ENCODE assay signal across 9 mouse cellular contexts in the genomic region with DNA sequence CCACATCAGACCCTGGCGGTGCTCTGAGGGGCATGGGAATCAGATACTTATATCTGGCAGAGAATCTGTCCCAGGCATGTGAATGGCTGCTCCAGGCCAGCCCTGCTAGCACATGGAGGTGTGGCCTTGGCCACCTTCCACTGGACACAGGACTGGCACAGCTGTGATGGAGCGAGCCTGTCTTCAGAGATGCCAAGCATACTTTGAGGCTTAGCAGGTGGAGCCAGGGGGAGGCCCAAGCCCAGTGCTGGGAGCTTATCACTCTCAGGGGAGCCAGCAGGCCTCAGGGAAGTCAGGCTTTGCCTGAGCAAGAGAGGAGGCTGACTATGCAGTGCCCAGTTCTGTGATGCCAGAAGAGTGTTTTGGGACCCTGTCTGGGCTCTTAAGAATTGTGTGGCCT. TPM values are rescaled to one million over a fixed set of nuclear protein-coding genes. Genes with fewer than 3 reads are reported as not detected.
DNase-seq lines count a peak whose midpoint lies in the region; ATAC-seq lines count a peak whose summit lies in the region.
"Had no signal": no experiment of that assay in that cellular context is flagged by ENCODE, and none has a peak within 500 bp of the region (broad histone marks: within the 10 kb centered on the region; RNA-seq: fewer than 3 reads in every experiment).

No protein-coding gene starts in this region.

- no peak for ATAC-seq in midbrain, embryonic 11.5 days (ENCODE audit: low FRiP score)
- ATAC-seq in midbrain, embryonic 16.5 days, result no peak

- no peaks in the 10 kb centered on the region for H3K9me3 ChIP-seq in midbrain, embryonic 11.5 days (ENCODE audit: control insufficient read depth, low read length)
- no peaks in the 10 kb centered on the region for H3K9me3 ChIP-seq in midbrain, embryonic 16.5 days (replicated peaks; ENCODE audit: control insufficient read depth, low read length, poor library complexity, severe bottlenecking)
- H3K9me3 ChIP-seq: hindbrain, embryonic 15.5 days had no signal

- no peak overlapping the region for H3K27ac ChIP-seq in midbrain, embryonic 11.5 days (ENCODE audit: low read depth, low read length)
- H3K27ac ChIP-seq in midbrain, embryonic 16.5 days (ENCODE audit: low read length), result no peak overlapping the region
- H3K27ac ChIP-seq: hindbrain, embryonic 15.5 days had no signal

- H3K4me2 ChIP-seq in midbrain, embryonic 11.5 days, result no peak overlapping the region
- no peak overlapping the region for H3K4me2 ChIP-seq in midbrain, embryonic 16.5 days (ENCODE audit: low read length)
- H3K4me2 ChIP-seq: hindbrain, embryonic 15.5 days had no signal

- peak; percentile 75 for DNase-seq in midbrain, embryonic 11.5 days (ENCODE audit: low spot score, missing footprints)
- DNase-seq in cerebellum, postnatal 36 days, result peak; percentile 32 to 41
- DNase-seq in heart, postnatal 14 days, result peak; percentile 67 to 83
- peak; percentile 74 for DNase-seq in lung, postnatal 25 days (ENCODE audit: low spot score)
- DNase-seq in right cerebral cortex, postnatal 10 days (ENCODE audit: low spot score in 2 of 2), result no peak
- no peak for DNase-seq in yolk sac, embryonic 10.5 days (ENCODE audit: low spot score)
- no peak for DNase-seq in left cerebral cortex, adult 9 months (ENCODE audit: low spot score in 2 of 2)

- WGBS in midbrain, embryonic 11.5 days, result 87% methylated on average over 2 of the region's 2 CpGs
- WGBS in midbrain, embryonic 16.5 days, result 82% methylated on average over 2 of the region's 2 CpGs

- H3K9ac ChIP-seq in midbrain, embryonic 11.5 days (ENCODE audit: low read length), result no peak overlapping the region
- H3K9ac ChIP-seq in midbrain, embryonic 16.5 days (ENCODE audit: low read depth, low read length), result no peak overlapping the region
- H3K9ac ChIP-seq: hindbrain, embryonic 15.5 days had no signal

- no peaks in the 10 kb centered on the region for H3K36me3 ChIP-seq in midbrain, embryonic 11.5 days (ENCODE audit: control insufficient read depth, insufficient read depth, low read length)
- no peaks in the 10 kb centered on the region for H3K36me3 ChIP-seq in midbrain, embryonic 16.5 days (ENCODE audit: control insufficient read depth, insufficient read depth, low read length)
- H3K36me3 ChIP-seq: hindbrain, embryonic 15.5 days had no signal

- H3K4me3 ChIP-seq in midbrain, embryonic 11.5 days (ENCODE audit: low read depth, low read length), result no peak overlapping the region
- H3K4me3 ChIP-seq in midbrain, embryonic 16.5 days (ENCODE audit: low read depth, low read length), result no peak overlapping the region
- H3K4me3 ChIP-seq: hindbrain, embryonic 15.5 days had no signal

- H3K27me3 ChIP-seq in midbrain, embryonic 11.5 days (ENCODE audit: control insufficient read depth, insufficient read depth, low read length), result no peaks in the 10 kb centered on the region
- H3K27me3 ChIP-seq in midbrain, embryonic 16.5 days (ENCODE audit: control insufficient read depth, insufficient read depth, low read depth, low read length), result no peaks in the 10 kb centered on the region
- H3K27me3 ChIP-seq: hindbrain, embryonic 15.5 days had no signal

- peaks cover 17% of the 10 kb centered on the region for H3K4me1 ChIP-seq in midbrain, embryonic 11.5 days (ENCODE audit: control insufficient read depth, insufficient read depth, low read length)
- peaks cover 32% of the 10 kb centered on the region for H3K4me1 ChIP-seq in midbrain, embryonic 16.5 days (ENCODE audit: control insufficient read depth, insufficient read depth, low read length)

- intact Hi-C loops in heart, postnatal 14 days (cut with DNase I), result no loop called here

RNA-seq across cellular contexts. Expression of gene Bicd2, which starts 4.1 kb away (rescaled TPM):
- 24.8 and 25.3 TPM in 2 replicates for polyA plus RNA-seq in midbrain, embryonic 11.5 days (2014; fragmentation: Nextera tagmentation; extraction: Ambion mirVana)
- polyA plus RNA-seq in midbrain, embryonic 16.5 days (2015; fragmentation: Nextera tagmentation; extraction: Ambion mirVana), result 26.2 and 28.3 TPM in 2 replicates
- 10 to 100 TPM; 72.1 to 77.7 TPM for total RNA-seq in heart, postnatal 14 days (2021)

RNA-seq across cellular contexts. Expression of gene Fgd3, which starts 25.4 kb away (rescaled TPM):
- polyA plus RNA-seq in midbrain, embryonic 11.5 days (2014; fragmentation: Nextera tagmentation; extraction: Ambion mirVana), result 0.74 and 0.77 TPM in 2 replicates
- polyA plus RNA-seq in midbrain, embryonic 16.5 days (2015; fragmentation: Nextera tagmentation; extraction: Ambion mirVana), result 2.7 and 3.2 TPM in 2 replicates
- total RNA-seq in heart, postnatal 14 days (2021), result 1 to 10 TPM in 1 of 2 experiments, under 1 TPM in 1; 0.79 to 1.5 TPM

Comparison
In these comparisons a context has a peak if more than half of its experiments do, and no peak if none do; other contexts are left out.
1. DNase-seq: peak in midbrain, embryonic 11.5 days (single experiment), cerebellum, postnatal 36 days (2 of 2), heart, postnatal 14 days (2 of 2) and lung, postnatal 25 days (single experiment); none in right cerebral cortex, postnatal 10 days (0 of 2), yolk sac, embryonic 10.5 days (single experiment) and left cerebral cortex, adult 9 months (0 of 2).